Mouse (Mus musculus) E14TG2a.4 (cell line): ENCODE data around the gene Aldh3b3.
A peak's percentile ranks its signal among the peaks of the same experiment; 100 is the strongest.

Source experiments
- H3K27me3 ChIP-seq: 2 replicates; pipeline ENCODE4 v1.6.1; 2014; ENCODE audit warnings: low read length, control low read depth; ENCODE audit not compliant: insufficient read depth
- H3K36me3 ChIP-seq: 2 replicates; pipeline ENCODE4 v1.6.1; 2014; ENCODE audit warnings: low read length, control low read depth; ENCODE audit not compliant: insufficient read depth
- H3K4me1 ChIP-seq: replicated peaks from 2 replicates; pipeline ENCODE4 v1.6.1; 2014; ENCODE audit warnings: low read depth, low read length, control low read depth
- H3K4me3 ChIP-seq: replicated peaks from 2 replicates; pipeline ENCODE4 v1.5.1; 2014; ENCODE audit warnings: mild to moderate bottlenecking, low read length
- H3K9me3 ChIP-seq: 2 replicates; pipeline ENCODE4 v1.6.1; 2014; ENCODE audit warnings: low read length, control low read depth
- CTCF ChIP-seq: conservative IDR thresholded peaks from 2 replicates; pipeline ENCODE4 v1.5.1; 2014; ENCODE audit warnings: low read length
- NANOG ChIP-seq: IDR thresholded peaks from 2 replicates; pipeline ENCODE4 v1.6.1; 2014; ENCODE audit warnings: borderline replicate concordance, low read length, mixed read lengths
- POU5F1 ChIP-seq: IDR thresholded peaks from 2 replicates; pipeline ENCODE4 v1.6.1; 2014; ENCODE audit warnings: low read length, borderline replicate concordance

Gene Aldh3b3

GRCm38 (mm10) chr19:3999121-3999730 is 40.8 kb downstream of the Aldh3b3 start:
- H3K4me1 ChIP-seq, result peaks cover 59% of the 10 kb centered on the region
- H3K36me3 ChIP-seq, result peaks cover 5% of the 10 kb centered on the region
- TF ChIP-seq POU5F1, result no peak
- TF ChIP-seq CTCF, result no peak
- TF ChIP-seq NANOG, result no peak
- H3K4me3 ChIP-seq, result peak overlapping the region; percentile 95
- H3K27me3 ChIP-seq, result no peaks in the 10 kb centered on the region; the same call in 1 of the 2 replicates
- H3K9me3 ChIP-seq, result no peaks in the 10 kb centered on the region

GRCm38 (mm10) chr19:4000119-4000900 is 41.9 kb downstream of the Aldh3b3 start, which contains the start of the genes Nudt8 and Gm49405:
Gene Nudt8, plus strand, starts transcription at chr19:4000580.
Gene Gm49405, plus strand, starts transcription at chr19:4000626.
- Histone ChIP-seq H3K4me1 (peaks cover 70% of the 10 kb centered on the region), H3K9me3 (no peaks in the 10 kb centered on the region), H3K27me3 (no peaks in the 10 kb centered on the region; the same call in 1 of the 2 replicates), H3K4me3 (peak within 1 kb of the TSS; percentile 95), H3K36me3 (peaks cover 12% of the 10 kb centered on the region)
- TF ChIP-seq POU5F1 (no peak), CTCF (peak; percentile 72)

- TF ChIP-seq NANOG (no peak), POU5F1 (no peak), CTCF (no peak)
Measured at GRCm38 (mm10) chr19:4000949-4001525, 42.6 kb downstream of the Aldh3b3 start.

GRCm38 (mm10) chr19:4001752-4002151 is 43.3 kb downstream of the Aldh3b3 start:
- H3K36me3 ChIP-seq, result peaks cover 27% of the 10 kb centered on the region
- TF ChIP-seq POU5F1 (no peak), NANOG (no peak), CTCF (no peak)
- H3K4me3 ChIP-seq, result peak overlapping the region; percentile 95; the same call in 1 of the 2 replicates
- H3K9me3 ChIP-seq, result no peaks in the 10 kb centered on the region
- H3K27me3 ChIP-seq, result no peaks in the 10 kb centered on the region; the same call in 1 of the 2 replicates
- H3K4me1 ChIP-seq, result peaks cover 75% of the 10 kb centered on the region

More at GRCm38 (mm10) chr19:4000949-4001525, 42.6 kb downstream of the Aldh3b3 start:
- no peaks in the 10 kb centered on the region; the same call in 1 of the 2 replicates for H3K27me3 ChIP-seq
- peaks cover 19% of the 10 kb centered on the region for H3K36me3 ChIP-seq
- no peaks in the 10 kb centered on the region for H3K9me3 ChIP-seq
- peaks cover 71% of the 10 kb centered on the region for H3K4me1 ChIP-seq
- peak overlapping the region; percentile 95 for H3K4me3 ChIP-seq

GRCm38 (mm10) chr19:4003112-4003511 is 44.7 kb downstream of the Aldh3b3 start, which contains the start of gene Doc2g:
Gene Doc2g, plus strand, starts transcription at chr19:4003313.
- Histone ChIP-seq H3K9me3 (no peaks in the 10 kb centered on the region), H3K4me3 (peak within 1 kb of the TSS; percentile 72), H3K27me3 (no peaks in the 10 kb centered on the region; the same call in 1 of the 2 replicates), H3K36me3 (peaks cover 40% of the 10 kb centered on the region), H3K4me1 (peaks cover 69% of the 10 kb centered on the region)
- TF ChIP-seq POU5F1, result no peak
- no peak for TF ChIP-seq NANOG
- no peak for TF ChIP-seq CTCF

- Histone ChIP-seq H3K9me3 (no peaks in the 10 kb centered on the region), H3K27me3 (no peaks in the 10 kb centered on the region; the same call in 1 of the 2 replicates), H3K4me3 (peak overlapping the region; percentile 72), H3K4me1 (peaks cover 64% of the 10 kb centered on the region), H3K36me3 (peaks cover 45% of the 10 kb centered on the region)
- TF ChIP-seq CTCF (no peak), POU5F1 (no peak), NANOG (no peak)
Measured at GRCm38 (mm10) chr19:4003641-4004040, 45.2 kb downstream of the Aldh3b3 start.

- no peaks in the 10 kb centered on the region for H3K9me3 ChIP-seq
- H3K4me3 ChIP-seq, result peak overlapping the region; percentile 72; the same call in 1 of the 2 replicates
- TF ChIP-seq CTCF, result no peak
- TF ChIP-seq POU5F1, result no peak
- no peak for TF ChIP-seq NANOG
- peaks cover 58% of the 10 kb centered on the region for H3K4me1 ChIP-seq
- peaks cover 52% of the 10 kb centered on the region for H3K36me3 ChIP-seq
- no peaks in the 10 kb centered on the region for H3K27me3 ChIP-seq
Measured at GRCm38 (mm10) chr19:4004331-4004730, 45.9 kb downstream of the Aldh3b3 start.

- H3K27me3 ChIP-seq, result no peaks in the 10 kb centered on the region
- H3K4me1 ChIP-seq, result peaks cover 52% of the 10 kb centered on the region
- no peak for TF ChIP-seq CTCF
- H3K9me3 ChIP-seq, result no peaks in the 10 kb centered on the region
- peaks cover 60% of the 10 kb centered on the region for H3K36me3 ChIP-seq
- H3K4me3 ChIP-seq, result no peak overlapping the region
Measured at GRCm38 (mm10) chr19:4005091-4005490, 46.6 kb downstream of the Aldh3b3 start.

- Histone ChIP-seq H3K4me3 (no peak overlapping the region), H3K9me3 (no peaks in the 10 kb centered on the region), H3K27me3 (no peaks in the 10 kb centered on the region), H3K4me1 (peaks cover 52% of the 10 kb centered on the region), H3K36me3 (peaks cover 69% of the 10 kb centered on the region)
- TF ChIP-seq NANOG (no peak), POU5F1 (no peak), CTCF (no peak)
Measured at GRCm38 (mm10) chr19:4005971-4006370, 47.5 kb downstream of the Aldh3b3 start.
